Mouse (Mus musculus) c-Kit-positive CD71-negative TER-119-negative erythroid progenitor cells, embryonic 14.5 days (primary cell): ENCODE measurements around the gene Ebi3.

Source experiments
- DNase-seq: peaks from one replicate; pipeline ENCODE4 v3.0.0-alpha.2; 2013; ENCODE audit warnings: low read depth

The Ebi3 gene

DNA sequence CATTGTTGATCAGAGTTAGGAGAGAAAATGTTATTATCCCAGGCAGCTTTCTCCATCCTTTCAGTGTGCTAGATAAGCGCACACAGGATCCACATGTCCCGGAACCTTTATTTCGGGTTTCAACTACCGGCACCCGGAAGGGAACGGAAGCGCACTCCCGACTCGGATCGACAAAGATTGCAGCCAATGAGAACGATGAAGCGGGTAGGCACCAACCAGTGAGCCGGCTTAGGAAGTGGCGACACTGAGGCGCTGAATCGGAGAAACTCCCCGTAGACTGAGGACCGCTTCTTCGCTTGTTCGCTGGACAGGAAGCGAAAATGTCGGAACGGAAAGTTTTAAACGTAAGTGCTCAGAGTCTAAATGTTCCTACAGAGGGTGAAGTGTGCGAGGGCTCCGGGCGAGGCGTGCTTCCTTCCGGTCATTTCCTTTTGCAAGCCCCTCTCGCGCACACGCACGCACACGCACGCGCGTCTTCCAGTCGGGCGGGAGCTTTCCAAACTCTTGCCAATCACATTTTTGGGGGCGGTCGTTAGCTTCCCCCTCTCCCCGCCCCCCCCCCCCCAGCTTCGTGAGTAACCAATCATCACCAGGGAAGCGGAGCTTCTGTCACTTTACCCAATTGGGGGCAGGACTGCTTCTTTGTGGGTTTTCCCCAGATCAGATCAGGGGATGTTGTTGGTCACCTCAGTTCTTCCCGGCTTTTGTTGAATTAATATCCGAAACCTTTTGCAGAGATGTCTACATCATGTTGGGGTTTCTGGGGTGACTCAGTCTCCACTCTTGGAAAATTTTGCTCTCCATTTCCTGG, 6.7 kb downstream of the Ebi3 start, which contains the start of gene Yju2:
Gene Yju2, plus strand, starts transcription at position 182 of the 811 bp plus-strand sequence.
- peak; percentile 93 for DNase-seq

DNA sequence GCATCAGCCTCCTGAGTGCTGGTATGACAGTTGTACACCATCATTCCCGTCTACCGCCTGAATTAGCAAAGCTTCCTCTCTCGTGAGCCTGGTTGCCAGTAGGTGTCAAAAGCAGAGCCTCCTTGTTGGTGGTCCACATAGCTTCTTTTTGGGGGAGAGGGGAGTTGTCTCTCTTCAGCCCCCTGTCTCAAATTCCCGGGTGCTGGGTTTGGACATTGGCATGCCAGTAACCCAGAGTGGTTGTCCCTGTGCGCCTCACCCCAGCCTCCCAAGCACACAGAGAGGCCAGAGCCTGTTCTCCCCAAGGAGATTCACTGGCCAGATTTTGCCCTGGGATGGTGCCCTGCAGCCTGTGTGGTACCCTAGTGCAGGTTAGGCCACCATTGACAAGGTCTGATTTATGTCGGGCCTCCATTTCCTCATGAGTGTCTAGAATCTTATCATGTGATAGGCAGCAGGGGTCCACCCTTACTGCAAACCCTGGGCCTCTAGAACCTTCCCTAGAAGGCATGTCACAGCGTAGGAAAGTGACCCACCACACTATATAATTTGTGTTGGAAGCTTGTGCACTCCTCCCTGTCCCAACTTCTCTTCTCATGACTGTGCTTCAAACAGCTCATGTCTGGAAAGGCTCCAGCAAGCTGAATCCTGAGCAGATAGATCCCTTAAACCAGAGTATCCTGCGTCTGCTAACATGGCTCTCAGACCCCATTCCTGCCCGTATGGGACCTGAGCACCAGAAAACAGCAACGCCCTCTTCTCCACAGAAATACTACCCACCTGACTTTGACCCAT, 7.7 kb downstream of the Ebi3 start:
- no peak for DNase-seq

- DNase-seq = no peak
Observed at GRCm38 (mm10) chr17:55960791-55961190, 8.4 kb downstream of the Ebi3 start.

DNA sequence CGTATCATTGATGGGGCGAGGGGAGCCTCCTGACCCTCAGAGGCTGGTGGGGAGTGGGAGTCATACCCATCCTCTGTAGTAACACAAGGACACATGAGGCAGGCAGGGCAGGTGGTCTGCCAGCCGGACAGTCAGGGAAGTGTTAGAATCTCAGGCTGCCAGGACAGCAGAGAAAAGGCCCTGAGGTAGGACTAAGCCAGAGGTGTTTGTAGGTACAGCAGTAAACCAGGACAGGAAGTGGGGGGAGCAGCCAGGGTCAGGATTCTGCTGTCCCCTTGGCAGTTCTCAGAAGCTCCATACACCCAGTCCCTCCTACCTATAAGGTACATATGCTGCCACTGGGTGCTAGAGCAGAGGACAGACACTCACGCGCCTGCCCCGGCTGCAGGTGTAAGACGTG, 9.2 kb downstream of the Ebi3 start:
- DNase-seq = no peak

DNA sequence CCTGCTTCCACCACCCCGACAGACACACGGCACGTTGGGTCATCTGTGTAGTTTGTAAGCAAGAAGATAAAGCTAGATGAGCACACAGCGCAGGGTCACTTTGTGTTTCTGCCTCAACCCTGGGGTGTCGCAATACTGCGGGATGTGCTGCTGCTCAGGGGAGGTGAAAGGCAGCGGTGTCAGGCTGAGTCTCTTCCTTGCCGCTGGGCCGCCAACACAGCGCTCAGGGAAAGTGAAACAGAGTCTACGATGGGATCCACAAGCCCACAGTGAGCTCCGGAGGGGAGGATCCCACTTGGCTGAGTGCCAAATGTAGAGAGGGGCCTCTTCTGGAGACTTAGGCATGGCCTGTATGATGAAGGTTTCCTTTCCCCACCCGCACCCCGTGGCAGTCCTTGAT, 10.7 kb downstream of the Ebi3 start:
- DNase-seq = no peak

- DNase-seq = no peak
Observed at GRCm38 (mm10) chr17:55964496-55964895, 12.1 kb downstream of the Ebi3 start.

GRCm38 (mm10) chr17:55964996-55965395, 12.6 kb downstream of the Ebi3 start:
- DNase-seq = no peak

- no peak for DNase-seq
Observed at GRCm38 (mm10) chr17:55967186-55967585, 14.7 kb downstream of the Ebi3 start.

DNA sequence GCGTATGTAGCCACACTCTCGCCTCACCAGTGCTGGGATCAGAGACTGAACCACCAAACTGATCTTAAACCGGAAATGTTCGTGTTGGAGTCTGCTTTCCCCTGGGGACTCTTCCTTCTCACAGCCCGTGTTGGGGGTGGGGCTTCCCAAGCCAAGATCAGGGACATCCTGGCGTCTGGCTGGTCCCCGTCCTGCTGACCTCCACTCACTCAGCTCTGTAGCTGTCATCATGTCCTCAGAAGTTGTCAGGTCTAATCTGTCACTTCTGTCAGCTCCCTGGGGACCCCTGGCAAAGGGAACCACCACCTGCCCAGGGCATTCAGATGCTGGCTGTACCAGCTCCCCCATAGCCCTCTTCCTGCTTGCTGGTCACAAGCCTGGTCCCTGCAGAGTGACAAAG, 15.8 kb downstream of the Ebi3 start:
- no peak for DNase-seq

- DNase-seq = no peak
Observed at GRCm38 (mm10) chr17:55969560-55969959, 17.1 kb downstream of the Ebi3 start.

DNA sequence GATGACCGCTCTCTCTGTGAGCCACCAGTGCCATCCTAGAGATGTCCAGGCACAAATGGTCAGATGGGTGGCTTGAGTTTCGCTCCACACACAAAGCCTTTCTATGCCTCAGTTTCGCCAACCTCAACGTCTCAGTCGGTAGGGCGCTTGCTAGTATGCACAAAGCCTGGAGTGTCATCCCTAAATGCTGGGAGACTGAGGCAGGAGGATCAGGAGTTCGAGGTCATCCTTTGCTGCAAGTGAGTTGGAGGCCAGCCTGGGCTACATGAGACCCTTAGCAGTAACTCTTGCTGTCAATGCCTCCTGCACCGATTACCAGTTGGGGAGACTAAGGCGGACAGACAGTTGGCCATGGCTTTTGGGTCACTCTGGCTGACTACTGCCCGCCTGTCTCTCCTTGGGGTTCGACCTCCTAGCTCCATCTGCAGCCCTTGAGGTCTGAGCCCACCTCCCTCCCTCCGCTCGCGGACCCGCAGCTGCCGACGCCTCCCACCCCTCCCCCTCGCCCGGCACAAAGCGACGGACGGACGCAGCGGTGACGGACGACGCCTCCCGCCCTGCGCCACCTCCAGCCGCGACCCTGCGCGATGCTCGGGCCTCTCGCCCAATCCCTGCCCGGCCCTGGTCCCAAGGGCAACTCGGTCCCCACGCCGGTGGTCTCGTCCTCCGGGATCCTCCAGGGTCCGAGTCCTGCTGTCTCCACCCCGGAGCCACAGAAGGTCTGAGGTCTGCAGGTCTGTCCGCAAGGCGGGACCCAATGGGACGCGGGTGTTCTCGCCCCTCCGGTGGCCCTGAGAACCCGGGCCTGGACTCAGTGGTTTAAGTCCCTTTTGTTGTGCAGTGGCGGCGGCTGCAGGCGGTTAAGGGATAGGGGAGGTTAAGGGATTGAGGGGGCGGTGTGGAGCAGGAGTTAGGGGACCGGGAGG, 17.8 kb downstream of the Ebi3 start, which contains the start of gene Shd:
Gene Shd, plus strand, starts transcription at position 502 of the 926 bp plus-strand sequence.
- DNase-seq = no peak

GRCm38 (mm10) chr17:55971453-55971852, 19.0 kb downstream of the Ebi3 start:
- no peak for DNase-seq

DNA sequence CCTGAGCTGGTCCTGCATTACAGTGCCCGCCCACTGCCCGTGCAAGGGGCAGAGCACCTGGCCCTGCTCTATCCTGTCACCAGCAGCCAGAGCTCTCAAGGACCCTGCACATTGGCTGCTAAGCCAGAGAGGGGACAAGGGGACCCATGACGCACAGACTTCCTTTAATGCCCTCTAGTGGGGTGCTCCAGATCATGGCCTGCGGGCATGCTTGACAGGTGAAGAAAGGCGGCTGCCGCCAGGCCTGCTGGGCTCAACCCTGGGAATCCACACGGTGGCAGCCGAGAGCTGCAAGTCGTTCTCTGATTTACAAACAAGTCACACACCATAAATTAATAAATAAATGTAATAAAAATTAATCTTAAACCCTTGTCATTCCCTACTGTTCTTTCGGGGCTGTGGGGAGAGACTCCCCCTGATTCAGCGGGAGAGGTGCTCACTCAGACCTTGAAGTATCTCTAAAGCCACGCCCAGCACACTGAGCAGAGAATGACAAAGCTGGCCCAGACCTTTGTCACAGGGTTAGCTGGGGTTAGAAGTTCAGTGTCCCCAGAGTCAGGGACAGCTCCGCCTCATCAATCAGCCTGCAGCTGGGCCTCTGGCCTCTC, 23.9 kb downstream of the Ebi3 start:
- DNase-seq = peak; percentile 65

- no peak for DNase-seq
Observed at GRCm38 (mm10) chr17:55977301-55977700, 24.9 kb downstream of the Ebi3 start.

- DNase-seq = no peak
Observed at GRCm38 (mm10) chr17:55986030-55986961, 33.9 kb downstream of the Ebi3 start, which contains the start of gene Fsd1. Gene Fsd1, plus strand, starts transcription at chr17:55986509.

- DNase-seq = no peak
Observed at GRCm38 (mm10) chr17:55990278-55990898, 37.9 kb downstream of the Ebi3 start.

DNA sequence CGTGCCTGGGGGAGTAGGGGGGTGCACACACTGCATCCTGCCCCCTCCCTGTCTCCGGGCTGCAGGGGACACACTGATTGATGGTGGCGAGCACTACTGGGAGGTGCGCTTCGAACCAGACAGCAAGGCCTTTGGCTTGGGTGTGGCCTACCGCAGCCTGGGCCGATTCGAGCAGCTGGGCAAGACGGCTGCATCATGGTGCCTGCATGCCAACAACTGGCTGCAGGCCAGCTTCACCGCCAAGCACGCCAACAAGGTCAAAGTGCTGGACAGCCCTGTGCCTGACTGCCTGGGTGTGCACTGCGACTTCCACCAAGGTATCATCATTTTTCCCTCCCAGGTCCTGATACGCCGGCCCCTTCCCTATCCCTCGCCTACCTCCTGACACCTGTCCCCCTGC, 43.6 kb downstream of the Ebi3 start:
- no peak for DNase-seq

DNA sequence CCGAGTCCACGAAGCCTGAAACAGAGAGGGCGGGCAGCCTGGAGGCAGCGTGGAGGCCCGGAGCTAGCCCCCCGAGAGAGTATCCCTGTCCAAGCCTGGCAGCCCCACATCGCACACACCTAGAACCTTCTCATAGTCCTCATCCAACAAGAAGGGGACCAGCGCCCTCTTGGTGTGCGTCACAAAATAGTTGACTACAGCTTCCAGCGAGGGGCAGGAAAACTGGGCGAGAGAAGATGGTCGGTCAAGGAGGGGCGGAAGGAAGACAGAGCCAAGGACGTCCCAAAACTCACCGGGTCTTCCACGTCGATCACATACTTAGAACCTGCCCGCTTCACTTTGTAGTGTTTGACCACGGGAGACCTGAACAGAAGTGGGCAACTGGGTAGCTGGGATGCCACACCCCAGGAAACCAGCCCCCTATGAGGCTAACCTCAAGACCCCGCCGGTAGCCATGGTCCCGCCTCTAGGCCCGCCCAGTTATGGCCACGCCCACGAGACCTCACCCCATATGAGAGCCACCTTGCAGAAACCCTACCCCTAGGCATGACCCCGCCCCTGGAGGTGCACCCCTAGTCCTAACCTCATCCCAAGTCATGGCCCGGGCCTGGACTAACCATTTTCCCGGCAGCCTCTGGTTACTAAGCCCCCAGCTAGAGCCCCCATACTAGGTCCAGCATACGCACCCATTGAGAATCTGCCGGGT, 47.5 kb downstream of the Ebi3 start:
- no peak for DNase-seq

GRCm38 (mm10) chr17:56003000-56003399, 50.6 kb downstream of the Ebi3 start:
- no peak for DNase-seq
